Mouse (Mus musculus) left cerebral cortex, adult 11 months (tissue): ENCODE data around the gene Slc37a4.
"Not testable (repeated sequence)": the region's sequence is repeated elsewhere in the genome, so short reads cannot be mapped to it uniquely, and the experiment has no call there.

ENCODE experiments used
- DNase-seq: peaks from one replicate; pipeline ENCODE4 v3.0.0; 2022; ENCODE audit warnings: low spot score

The Slc37a4 gene

GRCm38 (mm10) chr9:44396684-44397411 lies at the start of gene Slc37a4:
TSS of gene Slc37a4 (plus strand) at chr9:44396852.
- peak; percentile 93 for DNase-seq

GRCm38 (mm10) chr9:44347166-44347565 lies 49.5 kb upstream of the Slc37a4 start:
- no peak for DNase-seq

- DNase-seq = no peak
These were observed 49.0 kb upstream of the Slc37a4 start for GRCm38 (mm10) chr9:44347621-44348020.

- no peak for DNase-seq
These were observed 48.1 kb upstream of the Slc37a4 start for GRCm38 (mm10) chr9:44348546-44348945.

GRCm38 (mm10) chr9:44351396-44351795 lies 45.3 kb upstream of the Slc37a4 start:
- no peak for DNase-seq

GRCm38 (mm10) chr9:44352337-44352736 lies 44.3 kb upstream of the Slc37a4 start:
- DNase-seq = no peak

GRCm38 (mm10) chr9:44353142-44353541 lies 43.5 kb upstream of the Slc37a4 start:
- no peak for DNase-seq

GRCm38 (mm10) chr9:44357207-44357606 lies 39.4 kb upstream of the Slc37a4 start:
- DNase-seq = no peak

GRCm38 (mm10) chr9:44361190-44361917 lies 35.3 kb upstream of the Slc37a4 start, which contains the start of gene Vps11:
TSS of gene Vps11 (minus strand) at chr9:44361670.
- peak; percentile 88 for DNase-seq

- DNase-seq = not testable (repeated sequence)
These were observed 34.7 kb upstream of the Slc37a4 start for GRCm38 (mm10) chr9:44361931-44362330.

- no peak for DNase-seq
These were observed 32.2 kb upstream of the Slc37a4 start for GRCm38 (mm10) chr9:44364480-44364879.

- no peak for DNase-seq
These were observed 23.3 kb upstream of the Slc37a4 start for GRCm38 (mm10) chr9:44373386-44373785.

- no peak for DNase-seq
These were observed 20.5 kb upstream of the Slc37a4 start for GRCm38 (mm10) chr9:44376141-44376540.

GRCm38 (mm10) chr9:44377335-44377734 lies 19.3 kb upstream of the Slc37a4 start:
- not testable (repeated sequence) for DNase-seq

GRCm38 (mm10) chr9:44378153-44378730 lies 18.4 kb upstream of the Slc37a4 start:
- DNase-seq = no peak

GRCm38 (mm10) chr9:44379054-44379834 lies 17.4 kb upstream of the Slc37a4 start, which contains the start of gene Hyou1:
TSS of gene Hyou1 (plus strand) at chr9:44379490.
- peak; percentile 99 for DNase-seq

GRCm38 (mm10) chr9:44379862-44380261 lies 16.8 kb upstream of the Slc37a4 start:
- DNase-seq = no peak

- no peak for DNase-seq
These were observed 12.1 kb upstream of the Slc37a4 start for GRCm38 (mm10) chr9:44384596-44384995.

- DNase-seq = no peak
These were observed 9.4 kb upstream of the Slc37a4 start for GRCm38 (mm10) chr9:44387221-44387620.

GRCm38 (mm10) chr9:44389273-44389672 lies 7.4 kb upstream of the Slc37a4 start:
- DNase-seq = no peak

GRCm38 (mm10) chr9:44391466-44391865 lies 5.2 kb upstream of the Slc37a4 start:
- DNase-seq = no peak

GRCm38 (mm10) chr9:44398087-44398486 lies 1.4 kb downstream of the Slc37a4 start:
- DNase-seq = no peak
